Mouse (Mus musculus) ovary, adult 10 weeks (tissue): ENCODE measurements around the gene Echdc1. TPM values are rescaled to one million over a fixed set of nuclear protein-coding genes. Genes with fewer than 3 reads are reported as not detected.

Source experiments
- polyA plus RNA-seq: library from polyadenylated mRNA; stranded (reverse); fragments of 350-450 nt; fragmentation: Illumina TruSeq; extraction: RNeasy Lipid Tissue Mini Kit (QIAGEN cat#74804); gene quantifications from one replicate; pipeline ENCODE4 v1.2.3, GENCODE M21; 2014

The Echdc1 gene
- 73.9 TPM for polyA plus RNA-seq

GRCm38 (mm10) chr10:29313064-29313638 lies at the start of gene Echdc1:
Echdc1 (plus strand) TSS chr10:29313166.

GRCm38 (mm10) chr10:29362197-29362900 lies 49.4 kb downstream of the Echdc1 start, which contains the start of gene Rnf146:
Rnf146 (minus strand) TSS chr10:29362442.

Other genes with a start within 250 kb of the Echdc1 start
- not detected for gene Soga3, start 169.3 kb upstream of the Echdc1 start, polyA plus RNA-seq
- not detected for gene Gm49353, start 114.2 kb upstream of the Echdc1 start, polyA plus RNA-seq
- gene 9330159F19Rik, start 101.6 kb upstream of the Echdc1 start, polyA plus RNA-seq = 1.4 TPM
- gene Rnf146, start 49.3 kb downstream of the Echdc1 start, polyA plus RNA-seq = 142 TPM
- 37.2 TPM for gene Rspo3, start 222.7 kb downstream of the Echdc1 start, polyA plus RNA-seq